Mouse (Mus musculus) brown adipose tissue, adult 24 weeks (tissue): ENCODE measurements around the gene Lct. TPM values are rescaled to one million over a fixed set of nuclear protein-coding genes. Genes with fewer than 3 reads are reported as not detected.

ENCODE experiments used
- H3K27ac ChIP-seq: fragments of 200-500 bp; replicated peaks from 2 replicates; pipeline ENCODE4 v1.5.1; 2012; ENCODE audit warnings: low read depth, mild to moderate bottlenecking, low read length
- H3K4me1 ChIP-seq: fragments of 200-500 bp; 2 replicates; pipeline ENCODE4 v1.6.1; 2012; ENCODE audit warnings: low read length, mixed read lengths; ENCODE audit not compliant: control insufficient read depth, insufficient read depth, insufficient read length
- H3K4me3 ChIP-seq: fragments of 200-500 bp; 2 replicates; pipeline ENCODE4 v1.5.1; 2012; ENCODE audit warnings: low read depth, mild to moderate bottlenecking, low read length, moderate library complexity; ENCODE audit not compliant: insufficient read depth
- polyA plus RNA-seq: library from polyadenylated mRNA; stranded (reverse); fragments of >200 nt; gene quantifications from 2 replicates; pipeline ENCODE4 v1.2.4, GENCODE M21; 2012; ENCODE audit not compliant: missing spikeins, insufficient read depth, insufficient read length

Lct gene
- polyA plus RNA-seq = not detected in 2 replicates

- Histone ChIP-seq H3K4me1 (no peaks in the 10 kb centered on the region), H3K4me3 (no peak within 1 kb of the TSS), H3K27ac (no peak within 1 kb of the TSS)
Measured at GRCm38 (mm10) chr1:128328218-128328617, at the start of gene Lct. Gene Lct, minus strand, starts transcription at chr1:128328318.

- H3K4me1 ChIP-seq = no peaks in the 10 kb centered on the region
- no peak overlapping the region for H3K27ac ChIP-seq
- H3K4me3 ChIP-seq = no peak overlapping the region
Measured at GRCm38 (mm10) chr1:128376841-128377240, 48.7 kb upstream of the Lct start.

GRCm38 (mm10) chr1:128372143-128372860, 44.2 kb upstream of the Lct start:
- no peaks in the 10 kb centered on the region for H3K4me1 ChIP-seq
- no peak overlapping the region for H3K27ac ChIP-seq
- H3K4me3 ChIP-seq = no peak overlapping the region

GRCm38 (mm10) chr1:128368732-128369441, 40.8 kb upstream of the Lct start:
- Histone ChIP-seq H3K4me3 (no peak overlapping the region), H3K27ac (no peak overlapping the region), H3K4me1 (no peaks in the 10 kb centered on the region)

- no peak overlapping the region for H3K27ac ChIP-seq
- H3K4me1 ChIP-seq = no peaks in the 10 kb centered on the region
Measured at GRCm38 (mm10) chr1:128360601-128361000, 32.5 kb upstream of the Lct start.

GRCm38 (mm10) chr1:128359554-128360376, 31.6 kb upstream of the Lct start, which contains the start of gene Mcm6:
Gene Mcm6, minus strand, starts transcription at chr1:128359664.
- no peak within 1 kb of the TSS for H3K27ac ChIP-seq
- H3K4me1 ChIP-seq = no peaks in the 10 kb centered on the region
- H3K4me3 ChIP-seq = peak within 1 kb of the TSS; percentile 79

More at GRCm38 (mm10) chr1:128360601-128361000, 32.5 kb upstream of the Lct start:
- H3K4me3 ChIP-seq = no peak overlapping the region

GRCm38 (mm10) chr1:128358916-128359553, 30.9 kb upstream of the Lct start:
- H3K4me1 ChIP-seq = no peaks in the 10 kb centered on the region
- H3K4me3 ChIP-seq = peak overlapping the region; percentile 79
- no peak overlapping the region for H3K27ac ChIP-seq

GRCm38 (mm10) chr1:128358276-128358675, 30.2 kb upstream of the Lct start:
- Histone ChIP-seq H3K4me3 (no peak overlapping the region), H3K27ac (no peak overlapping the region), H3K4me1 (no peaks in the 10 kb centered on the region)

- Histone ChIP-seq H3K4me1 (no peaks in the 10 kb centered on the region), H3K27ac (no peak overlapping the region), H3K4me3 (no peak overlapping the region)
Measured at GRCm38 (mm10) chr1:128357452-128357851, 29.3 kb upstream of the Lct start.

GRCm38 (mm10) chr1:128353092-128353491, 25.0 kb upstream of the Lct start:
- no peaks in the 10 kb centered on the region for H3K4me1 ChIP-seq
- H3K4me3 ChIP-seq = no peak overlapping the region
- no peak overlapping the region for H3K27ac ChIP-seq

- no peak overlapping the region for H3K27ac ChIP-seq
- no peak overlapping the region for H3K4me3 ChIP-seq
- H3K4me1 ChIP-seq = no peaks in the 10 kb centered on the region
Measured at GRCm38 (mm10) chr1:128344232-128344631, 16.1 kb upstream of the Lct start.

- Histone ChIP-seq H3K4me3 (no peak overlapping the region), H3K27ac (no peak overlapping the region), H3K4me1 (no peaks in the 10 kb centered on the region)
Measured at GRCm38 (mm10) chr1:128337708-128338320, 9.7 kb upstream of the Lct start.

- H3K27ac ChIP-seq = no peak overlapping the region
- no peaks in the 10 kb centered on the region for H3K4me1 ChIP-seq
- no peak overlapping the region for H3K4me3 ChIP-seq
Measured at GRCm38 (mm10) chr1:128330313-128330712, 2.2 kb upstream of the Lct start.

- Histone ChIP-seq H3K27ac (no peak overlapping the region), H3K4me3 (no peak overlapping the region), H3K4me1 (no peaks in the 10 kb centered on the region)
Measured at GRCm38 (mm10) chr1:128327165-128327564, 953 bp downstream of the Lct start.
